Mouse (Mus musculus) forebrain, embryonic 11.5 days (tissue): ENCODE results near the gene Vasn. TPM values are rescaled to one million over a fixed set of nuclear protein-coding genes. Genes with fewer than 3 reads are reported as not detected.

Experiments
- ATAC-seq: fragments of 200-750 bp; cut with Nextera tagmentation; replicated peaks from 2 replicates; pipeline ENCODE4 v1.8.0; 2017; ENCODE audit warnings: moderate TSS enrichment; ENCODE audit not compliant: low FRiP score
- DNase-seq: peaks from one replicate; pipeline ENCODE4 v3.0.0-alpha.2; 2017; ENCODE audit warnings: low spot score
- H3K27ac ChIP-seq: fragments of 300-500 bp; sonication (generic); 2 replicates; pipeline ENCODE4 v1.5.1; 2014; ENCODE audit warnings: low read depth, low read length
- H3K27me3 ChIP-seq: fragments of 300-500 bp; sonication (generic); 2 replicates; pipeline ENCODE4 v1.6.1; 2014; ENCODE audit warnings: mild to moderate bottlenecking, low read length, mixed read lengths; ENCODE audit not compliant: control insufficient read depth, insufficient read depth
- H3K36me3 ChIP-seq: fragments of 300-500 bp; sonication (generic); 2 replicates; pipeline ENCODE4 v1.6.1; 2014; ENCODE audit warnings: mild to moderate bottlenecking, low read length, moderate library complexity, mixed read lengths; ENCODE audit not compliant: control insufficient read depth, insufficient read depth
- H3K4me1 ChIP-seq: fragments of 300-500 bp; sonication (generic); replicated peaks from 2 replicates; pipeline ENCODE4 v1.6.1; 2014; ENCODE audit warnings: low read length, mixed read lengths; ENCODE audit not compliant: control insufficient read depth, insufficient read depth
- H3K4me2 ChIP-seq: fragments of 300-500 bp; sonication (generic); 2 replicates; pipeline ENCODE4 v1.6.1; 2014; ENCODE audit warnings: low read depth, mild to moderate bottlenecking, low read length, moderate library complexity, mixed read lengths; ENCODE audit not compliant: severe bottlenecking
- H3K4me3 ChIP-seq: fragments of 300-500 bp; sonication (generic); 2 replicates; pipeline ENCODE4 v1.5.1; 2014; ENCODE audit warnings: low read depth, low read length
- H3K9ac ChIP-seq: fragments of 300-500 bp; sonication (generic); 2 replicates; pipeline ENCODE4 v1.6.1; 2014; ENCODE audit warnings: low read length
- H3K9me3 ChIP-seq: fragments of 300-500 bp; sonication (generic); 2 replicates; pipeline ENCODE4 v1.6.1; 2016; ENCODE audit warnings: low read length, mixed read lengths; ENCODE audit not compliant: control insufficient read depth
- WGBS: fragments of 180-500 bp; shearing (Covaris S2); extraction: QIAGEN DNeasy Blood & Tissue Kit; methylation state at CpG from one replicate; pipeline ENCODE4 v1.1.7; 2014; 5-methylcytosine and 5-hydroxymethylcytosine counted together
- polyA plus RNA-seq: library from polyadenylated mRNA; unstranded; fragments of >200 nt; fragmentation: Nextera tagmentation; extraction: Ambion mirVana; gene quantifications from 2 replicates; pipeline ENCODE4 v1.2.1, GENCODE M21; 2014

Gene Vasn
- polyA plus RNA-seq, 1 experiment from 2014 or later, result 7.6 TPM

DNA sequence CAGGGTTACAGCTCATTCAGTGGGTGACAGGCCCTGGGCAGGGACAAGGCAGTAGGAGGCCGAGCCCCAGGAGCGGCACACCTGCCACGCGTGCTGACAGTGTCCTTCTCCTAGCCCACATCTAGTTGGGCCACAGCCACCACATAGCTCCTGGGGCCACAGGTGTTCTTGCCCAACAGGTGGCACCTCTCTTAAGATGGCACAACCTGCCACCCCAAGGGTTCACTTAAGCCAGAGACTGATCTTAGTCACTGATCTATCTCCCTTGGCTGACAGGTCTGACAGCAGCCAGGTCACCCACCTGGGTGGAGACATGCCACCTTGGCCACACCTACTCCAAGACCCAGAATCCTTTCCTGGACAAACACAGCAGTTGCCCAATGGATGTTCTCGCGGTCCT, 3.2 kb downstream of the Vasn start:
- H3K9ac ChIP-seq, result no peak overlapping the region
- no peak overlapping the region for H3K4me2 ChIP-seq
- peaks cover 14% of the 10 kb centered on the region for H3K4me1 ChIP-seq
- H3K9me3 ChIP-seq, result no peaks in the 10 kb centered on the region
- no peak overlapping the region for H3K4me3 ChIP-seq
- ATAC-seq, result no peak
- no peak overlapping the region; the same call in 1 of the 2 replicates for H3K27ac ChIP-seq
- H3K27me3 ChIP-seq, result no peaks in the 10 kb centered on the region
- no peaks in the 10 kb centered on the region for H3K36me3 ChIP-seq
- DNase-seq, result no peak
- 85% methylated on average over 6 of the region's 6 CpGs for WGBS

DNA sequence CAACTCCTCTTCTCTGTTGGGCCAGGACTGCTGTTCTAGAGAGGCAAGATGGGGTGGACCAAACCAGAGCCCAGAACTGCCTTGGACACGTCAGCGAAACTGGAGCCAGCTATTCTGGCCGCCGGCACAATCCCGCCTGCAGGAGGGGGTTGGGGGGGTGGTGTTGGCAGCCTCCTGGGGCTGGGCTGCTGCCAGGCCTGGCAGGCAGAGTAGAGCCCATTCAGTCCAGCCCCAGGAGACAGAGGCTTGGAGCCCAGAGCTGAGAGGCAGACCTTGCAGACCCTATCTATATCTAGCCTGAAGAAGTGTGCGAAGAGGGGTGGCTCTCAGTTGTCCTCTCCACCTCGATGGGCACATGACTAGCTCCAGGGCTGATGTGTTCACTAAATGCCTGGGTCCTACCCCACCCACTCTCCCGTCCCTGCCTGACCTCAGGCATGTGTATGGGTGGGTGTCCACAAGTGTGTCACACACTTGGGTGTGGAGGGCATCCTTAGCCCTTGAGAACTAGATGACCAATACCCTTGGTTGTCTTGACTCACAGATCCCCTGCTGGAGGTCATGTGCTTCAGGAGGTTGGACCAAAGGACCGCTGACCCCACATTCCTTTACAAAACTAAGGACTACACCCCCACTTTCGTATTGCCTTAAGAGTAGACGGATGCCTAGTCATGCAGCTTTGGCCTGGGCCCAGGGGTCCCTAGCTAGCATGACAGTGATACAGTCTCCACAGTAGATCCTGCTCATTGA, 4.1 kb downstream of the Vasn start:
- peaks cover 14% of the 10 kb centered on the region for H3K4me1 ChIP-seq
- DNase-seq, result no peak
- ATAC-seq, result no peak

DNA sequence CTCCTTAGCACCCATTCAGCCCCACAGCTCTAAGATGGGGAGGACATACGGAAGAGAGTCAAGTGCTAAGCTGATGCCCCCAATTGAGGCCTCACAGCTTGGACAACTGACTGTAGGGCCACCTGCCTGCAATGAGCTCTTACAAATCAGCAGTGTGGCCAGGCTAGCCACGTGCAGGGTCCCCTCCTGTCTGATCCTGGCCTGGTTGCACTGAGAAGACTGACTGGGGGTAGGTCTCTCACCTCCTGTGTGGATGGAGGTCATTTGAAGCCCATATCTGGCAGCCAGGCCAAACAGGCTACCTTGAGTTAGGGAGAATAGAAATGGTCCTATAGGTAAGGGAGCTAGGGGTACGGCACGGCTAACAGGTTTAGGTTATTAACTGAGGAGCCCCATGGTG, 6.1 kb downstream of the Vasn start:
- 87% methylated on average over 4 of the region's 4 CpGs for WGBS
- H3K36me3 ChIP-seq, result no peaks in the 10 kb centered on the region; the same call in 1 of the 2 replicates
- DNase-seq, result no peak

More for the DNA sequence above, 4.1 kb downstream of the Vasn start:
- 80% methylated on average over 11 of the region's 11 CpGs for WGBS
- H3K36me3 ChIP-seq, result no peaks in the 10 kb centered on the region
- no peaks in the 10 kb centered on the region for H3K9me3 ChIP-seq
- no peak overlapping the region for H3K4me2 ChIP-seq
- no peak overlapping the region for H3K4me3 ChIP-seq
- no peak overlapping the region for H3K27ac ChIP-seq
- H3K27me3 ChIP-seq, result no peaks in the 10 kb centered on the region
- no peak overlapping the region for H3K9ac ChIP-seq

DNA sequence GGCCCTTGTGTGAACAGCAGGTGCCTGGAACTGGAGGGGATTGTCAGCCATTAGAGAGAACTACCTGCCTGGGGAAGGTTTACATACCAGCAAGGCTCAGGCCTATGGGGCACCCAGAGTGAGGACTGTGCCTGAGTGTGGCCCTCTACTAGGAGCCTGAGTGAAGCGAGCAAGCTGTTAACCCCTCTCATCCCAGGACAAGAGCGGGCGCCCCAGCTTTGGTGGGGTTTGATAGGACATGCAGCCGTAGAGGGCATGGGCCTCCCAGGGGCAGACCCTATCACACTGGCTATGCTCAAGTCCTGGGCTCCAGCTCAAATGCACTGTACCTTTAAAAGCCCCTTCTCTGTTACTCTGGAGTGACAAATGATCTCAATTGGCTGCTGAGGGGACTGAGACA, 7.1 kb downstream of the Vasn start:
- no peak for ATAC-seq
- Histone ChIP-seq H3K4me1 (peaks cover 9% of the 10 kb centered on the region; the same call in 1 of the 2 replicates), H3K36me3 (no peaks in the 10 kb centered on the region; the same call in 1 of the 2 replicates), H3K27ac (no peak overlapping the region), H3K27me3 (no peaks in the 10 kb centered on the region), H3K4me3 (no peak overlapping the region), H3K4me2 (no peak overlapping the region), H3K9ac (no peak overlapping the region), H3K9me3 (no peaks in the 10 kb centered on the region)
- 73% methylated on average over 4 of the region's 4 CpGs for WGBS
- DNase-seq, result no peak

More for the DNA sequence above, 6.1 kb downstream of the Vasn start:
- Histone ChIP-seq H3K27me3 (no peaks in the 10 kb centered on the region), H3K4me1 (peaks cover 10% of the 10 kb centered on the region; the same call in 1 of the 2 replicates), H3K9ac (no peak overlapping the region), H3K4me3 (no peak overlapping the region), H3K4me2 (no peak overlapping the region), H3K27ac (no peak overlapping the region), H3K9me3 (no peaks in the 10 kb centered on the region)
- ATAC-seq, result no peak

DNA sequence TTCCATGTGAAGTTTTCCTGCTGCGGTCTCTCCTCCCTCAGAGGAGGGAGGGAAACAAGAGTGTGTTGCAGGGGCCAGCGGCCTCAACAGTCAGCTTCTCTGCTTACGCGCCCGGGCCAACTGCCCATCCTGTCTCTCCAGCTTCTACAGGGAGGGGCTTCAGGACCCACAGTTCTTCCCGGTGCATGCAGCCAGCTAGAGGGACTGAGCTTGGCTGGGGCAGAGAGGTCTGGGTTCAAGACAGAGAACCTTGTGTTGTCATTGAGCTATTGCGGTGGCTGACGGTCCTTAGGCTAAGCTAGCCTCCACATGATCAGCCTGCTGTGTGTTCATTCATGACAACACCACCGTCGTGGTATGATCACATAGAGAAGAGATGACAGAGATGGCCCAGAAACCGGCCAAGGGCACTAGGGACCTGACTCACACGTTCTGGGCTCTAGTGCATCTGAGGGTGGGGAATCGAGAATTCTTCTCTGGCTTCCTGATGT, 8.0 kb downstream of the Vasn start:
- Histone ChIP-seq H3K4me3 (no peak overlapping the region), H3K4me2 (no peak overlapping the region), H3K36me3 (no peaks in the 10 kb centered on the region; the same call in 1 of the 2 replicates), H3K4me1 (peaks cover 4% of the 10 kb centered on the region; the same call in 1 of the 2 replicates), H3K27me3 (no peaks in the 10 kb centered on the region), H3K27ac (no peak overlapping the region), H3K9ac (no peak overlapping the region), H3K9me3 (no peaks in the 10 kb centered on the region)
- WGBS, result 84% methylated on average over 13 of the region's 13 CpGs
- DNase-seq, result no peak
- no peak for ATAC-seq

DNA sequence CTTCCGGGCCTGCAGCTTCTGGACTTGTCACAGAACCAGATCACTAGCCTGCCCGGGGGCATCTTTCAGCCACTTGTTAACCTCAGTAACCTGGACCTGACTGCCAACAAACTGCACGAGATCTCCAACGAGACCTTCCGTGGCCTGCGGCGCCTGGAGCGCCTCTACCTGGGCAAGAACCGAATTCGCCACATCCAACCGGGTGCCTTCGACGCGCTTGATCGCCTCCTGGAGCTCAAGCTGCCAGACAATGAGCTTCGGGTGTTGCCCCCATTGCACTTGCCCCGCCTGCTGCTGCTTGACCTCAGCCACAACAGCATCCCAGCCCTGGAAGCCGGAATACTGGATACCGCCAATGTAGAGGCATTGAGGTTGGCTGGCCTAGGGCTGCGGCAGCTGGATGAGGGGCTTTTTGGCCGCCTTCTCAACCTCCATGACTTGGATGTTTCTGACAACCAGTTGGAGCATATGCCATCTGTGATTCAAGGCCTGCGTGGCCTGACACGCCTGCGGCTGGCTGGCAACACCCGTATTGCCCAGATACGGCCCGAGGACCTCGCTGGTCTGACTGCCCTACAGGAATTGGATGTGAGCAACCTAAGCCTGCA, 8.8 kb downstream of the Vasn start:
- no peaks in the 10 kb centered on the region for H3K27me3 ChIP-seq

DNA sequence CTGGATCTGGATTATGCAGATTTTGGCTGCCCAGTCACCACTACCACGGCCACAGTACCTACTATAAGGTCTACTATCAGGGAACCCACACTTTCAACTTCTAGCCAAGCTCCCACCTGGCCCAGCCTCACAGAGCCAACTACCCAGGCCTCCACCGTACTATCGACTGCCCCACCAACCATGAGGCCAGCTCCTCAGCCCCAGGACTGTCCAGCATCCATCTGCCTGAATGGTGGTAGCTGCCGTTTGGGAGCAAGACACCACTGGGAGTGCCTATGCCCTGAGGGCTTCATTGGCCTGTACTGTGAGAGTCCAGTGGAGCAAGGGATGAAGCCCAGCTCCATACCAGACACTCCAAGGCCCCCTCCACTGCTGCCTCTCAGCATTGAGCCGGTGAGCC, 9.5 kb downstream of the Vasn start:
- H3K4me3 ChIP-seq, result no peak overlapping the region
- H3K4me1 ChIP-seq, result no peaks in the 10 kb centered on the region; the same call in 1 of the 2 replicates
- no peak overlapping the region for H3K9ac ChIP-seq
- DNase-seq (no peak), ATAC-seq (no peak)
- no peaks in the 10 kb centered on the region for H3K27me3 ChIP-seq
- H3K9me3 ChIP-seq, result no peaks in the 10 kb centered on the region
- H3K36me3 ChIP-seq, result no peaks in the 10 kb centered on the region; the same call in 1 of the 2 replicates
- 81% methylated on average over 5 of the region's 5 CpGs for WGBS
- H3K27ac ChIP-seq, result no peak overlapping the region
- no peak overlapping the region for H3K4me2 ChIP-seq

More for the DNA sequence above, 8.8 kb downstream of the Vasn start:
- Histone ChIP-seq H3K4me2 (no peak overlapping the region), H3K4me3 (no peak overlapping the region), H3K27ac (no peak overlapping the region), H3K4me1 (peaks cover 1% of the 10 kb centered on the region; the same call in 1 of the 2 replicates), H3K9ac (no peak overlapping the region), H3K9me3 (no peaks in the 10 kb centered on the region), H3K36me3 (no peaks in the 10 kb centered on the region; the same call in 1 of the 2 replicates)
- DNase-seq, result no peak
- WGBS, result 86% methylated on average over 28 of the region's 28 CpGs
- ATAC-seq, result no peak

DNA sequence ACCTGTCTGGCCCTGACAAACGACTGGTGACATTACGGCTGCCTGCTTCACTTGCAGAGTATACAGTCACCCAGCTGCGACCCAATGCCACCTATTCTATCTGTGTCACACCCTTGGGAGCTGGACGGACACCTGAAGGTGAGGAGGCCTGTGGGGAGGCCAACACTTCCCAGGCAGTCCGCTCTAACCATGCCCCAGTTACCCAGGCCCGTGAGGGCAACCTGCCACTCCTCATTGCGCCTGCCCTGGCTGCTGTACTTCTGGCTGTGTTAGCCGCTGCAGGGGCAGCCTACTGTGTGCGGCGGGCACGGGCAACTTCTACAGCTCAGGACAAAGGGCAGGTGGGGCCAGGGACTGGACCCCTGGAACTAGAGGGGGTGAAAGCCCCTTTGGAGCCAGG, 10.0 kb downstream of the Vasn start:
- Histone ChIP-seq H3K4me3 (no peak overlapping the region), H3K9ac (no peak overlapping the region), H3K27ac (no peak overlapping the region), H3K27me3 (no peaks in the 10 kb centered on the region), H3K4me2 (no peak overlapping the region), H3K4me1 (no peaks in the 10 kb centered on the region; the same call in 1 of the 2 replicates), H3K9me3 (no peaks in the 10 kb centered on the region), H3K36me3 (no peaks in the 10 kb centered on the region; the same call in 1 of the 2 replicates)
- ATAC-seq, result no peak
- DNase-seq, result no peak
- 87% methylated on average over 11 of the region's 11 CpGs for WGBS
